Mouse (Mus musculus) left cerebral cortex, adult 8-10 months (tissue): ENCODE data around the gene Etfa. TPM values are rescaled to one million over a fixed set of nuclear protein-coding genes. Genes with fewer than 3 reads are reported as not detected.
A peak's percentile ranks its signal among the peaks of the same experiment; 100 is the strongest.

Experiments
- DNase-seq, 2 experiments: peaks; one replicate each; pipeline ENCODE4 v3.0.0; 2022; ENCODE audit warnings: low spot score in 2 of 2
- total RNA-seq, 4 experiments: library from RNA; stranded (reverse); gene quantifications; 2 replicates each; pipeline ENCODE4 v1.2.4; 2022

Etfa gene
- total RNA-seq, 4 experiments from 2014 or later: 40.7 to 41.7 (median 41.1) TPM

DNA sequence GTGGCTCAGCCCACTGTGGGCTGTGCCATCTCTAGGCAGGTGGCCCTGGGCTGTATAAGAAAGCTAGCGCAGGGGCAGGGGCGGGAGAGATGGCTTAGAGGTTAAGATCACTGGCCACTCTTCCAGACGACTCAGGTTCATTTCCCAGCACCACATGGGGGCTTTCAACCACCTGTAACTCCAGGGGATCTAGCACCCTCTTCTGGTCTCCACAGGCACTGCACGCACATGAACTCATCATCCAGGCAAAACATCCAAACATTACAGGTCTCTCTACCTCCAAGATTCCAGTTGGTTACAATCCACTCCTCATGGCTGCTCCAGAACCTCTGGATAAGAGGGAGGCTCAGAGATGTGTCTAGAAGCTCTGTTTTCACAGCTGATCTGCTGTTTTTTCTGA lies 13.7 kb upstream of the Etfa start:
- no peak for DNase-seq

DNA sequence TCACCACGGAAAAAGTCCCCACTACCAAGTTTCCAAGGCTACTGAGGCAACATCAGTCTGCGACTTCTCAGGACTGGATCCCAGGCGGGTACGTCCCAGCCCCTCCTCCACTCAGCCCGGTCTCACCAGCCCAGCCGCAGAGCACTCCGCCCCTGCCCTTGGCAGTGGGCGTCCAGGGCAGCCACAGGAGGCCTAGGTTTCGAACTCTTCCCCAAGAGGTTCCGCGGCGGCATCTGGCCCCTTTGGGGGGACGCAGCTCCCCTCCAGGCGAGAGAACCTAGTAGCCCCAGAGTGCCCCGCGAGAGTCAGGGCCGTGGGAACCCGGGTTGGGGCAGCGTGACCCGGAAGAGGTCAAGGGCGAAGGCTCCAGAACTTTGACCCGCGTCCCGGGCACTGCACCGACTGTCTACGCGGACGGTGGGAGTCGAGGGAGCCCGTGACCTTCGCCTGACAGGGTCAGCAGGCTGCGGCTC lies 486 bp downstream of the Etfa start:
- DNase-seq: peak; percentile 21 to 36

GRCm38 (mm10) chr9:55510651-55511235 lies 1.3 kb downstream of the Etfa start:
- no peak for DNase-seq

- no peak for DNase-seq
These were observed 2.3 kb downstream of the Etfa start for GRCm38 (mm10) chr9:55509731-55510130.

GRCm38 (mm10) chr9:55508701-55509100 lies 3.3 kb downstream of the Etfa start:
- no peak for DNase-seq

- DNase-seq: no peak
These were observed 4.1 kb downstream of the Etfa start for GRCm38 (mm10) chr9:55507922-55508321.

DNA sequence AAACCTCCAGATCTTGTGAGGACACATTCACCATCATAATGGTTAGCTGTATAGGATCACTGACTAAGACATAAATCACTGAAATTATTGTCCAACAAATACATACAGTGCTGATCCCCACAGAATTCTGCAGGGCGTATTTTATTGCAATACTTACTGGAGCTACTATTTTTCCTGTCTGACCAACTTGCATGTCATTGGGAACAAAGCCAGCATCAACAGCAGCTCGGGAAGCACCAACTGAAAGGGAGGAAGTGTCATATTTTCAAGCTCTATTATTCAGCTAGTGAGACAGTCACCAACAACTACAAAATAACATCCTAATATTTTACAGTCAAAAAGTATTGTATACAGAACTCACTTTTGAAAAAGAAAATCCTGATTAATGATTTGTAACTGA lies 29.9 kb downstream of the Etfa start:
- no peak for DNase-seq

- no peak for DNase-seq
These were observed 33.3 kb downstream of the Etfa start for GRCm38 (mm10) chr9:55478699-55479098.

DNA sequence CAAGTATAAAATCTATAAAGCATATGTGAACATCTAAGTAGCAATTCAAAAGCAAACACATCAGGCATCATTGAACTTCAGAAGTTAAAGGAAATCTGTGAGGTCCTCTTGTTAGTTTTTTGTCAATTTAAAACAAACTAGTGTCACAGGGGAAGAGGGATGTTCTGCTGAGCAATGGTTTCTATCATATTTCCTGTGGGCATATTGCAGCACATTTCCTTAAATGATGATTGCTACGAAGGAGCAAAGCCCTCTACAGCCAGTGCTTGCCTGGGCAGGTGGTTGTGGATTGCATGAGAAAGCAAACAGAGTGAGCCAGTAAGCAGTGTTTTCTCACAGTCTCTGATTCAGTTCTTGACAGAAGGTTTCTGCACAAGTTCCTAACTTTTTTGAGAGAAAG lies 36.0 kb downstream of the Etfa start:
- DNase-seq: no peak

GRCm38 (mm10) chr9:55468397-55468796 lies 43.6 kb downstream of the Etfa start:
- DNase-seq: no peak

- DNase-seq: no peak
These were observed 58.7 kb downstream of the Etfa start for GRCm38 (mm10) chr9:55453366-55453765.

GRCm38 (mm10) chr9:55452906-55453305 lies 59.1 kb downstream of the Etfa start:
- no peak for DNase-seq

GRCm38 (mm10) chr9:55451426-55451825 lies 60.6 kb downstream of the Etfa start:
- no peak for DNase-seq

GRCm38 (mm10) chr9:55450035-55450434 lies 62.0 kb downstream of the Etfa start:
- no peak for DNase-seq

DNA sequence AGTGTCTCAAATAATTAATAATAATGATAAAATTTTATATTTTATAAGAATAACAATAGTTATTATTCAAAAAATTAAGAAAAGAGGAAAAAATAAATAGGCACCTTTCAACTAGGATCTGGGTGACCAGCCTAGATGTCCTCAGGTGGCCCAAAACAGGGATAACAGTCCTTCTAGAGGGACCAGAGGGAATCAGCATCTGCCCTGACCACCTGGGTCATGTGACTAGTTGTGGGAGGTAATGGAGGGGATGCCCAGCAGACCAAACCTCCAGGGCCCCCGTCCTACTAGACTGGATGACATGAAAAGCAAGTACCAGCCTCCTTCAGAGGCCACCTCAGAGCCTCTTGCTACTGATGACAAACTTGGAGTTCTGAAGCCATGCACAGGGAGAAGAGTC lies 62.9 kb downstream of the Etfa start:
- DNase-seq: no peak

DNA sequence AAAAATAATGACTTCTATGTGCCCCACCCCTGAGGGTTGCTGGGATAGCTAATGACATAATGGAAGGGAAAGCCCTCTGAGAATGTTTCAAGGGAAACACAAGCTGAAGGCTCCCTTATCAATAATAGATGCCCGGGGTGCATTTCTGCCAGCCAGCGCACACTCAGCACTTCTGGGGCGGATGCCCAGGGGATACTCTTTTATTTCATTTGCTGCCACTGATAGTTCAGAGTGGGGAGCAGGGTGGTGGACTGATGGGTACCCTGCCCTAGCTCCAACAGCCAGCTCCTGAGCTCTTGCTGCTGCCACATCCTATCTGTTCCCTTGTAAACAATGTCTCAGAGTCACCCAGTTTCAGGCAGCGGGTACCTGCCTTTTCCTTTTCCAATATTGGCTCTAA lies 64.5 kb downstream of the Etfa start:
- no peak for DNase-seq

DNA sequence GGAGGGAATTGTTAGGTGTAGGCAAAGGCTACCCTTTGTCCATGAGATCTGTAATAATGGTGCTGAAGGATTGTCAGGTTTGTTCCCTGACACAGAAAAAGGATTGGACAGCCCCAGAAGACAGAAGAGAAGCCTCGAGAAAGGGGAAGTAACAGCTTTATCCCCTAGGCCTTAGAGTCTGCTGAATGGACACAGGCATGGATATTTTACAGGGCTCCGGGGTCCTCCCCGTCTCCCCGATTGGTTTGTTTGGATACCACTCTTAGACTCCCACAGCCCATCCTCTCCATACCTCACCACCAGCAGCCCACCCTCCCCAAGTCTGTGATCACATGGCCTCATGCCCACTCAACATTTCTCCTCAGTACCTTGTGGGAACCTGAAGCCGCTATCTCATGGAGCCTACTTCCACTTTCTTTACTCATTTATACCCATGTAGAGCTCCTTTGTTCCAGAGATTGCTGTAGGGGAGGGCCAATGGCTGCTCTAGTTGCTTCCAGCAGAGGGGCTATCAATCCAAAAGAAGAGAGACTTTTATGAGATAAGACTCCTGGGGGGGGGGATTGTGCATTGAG lies 72.8 kb downstream of the Etfa start:
- DNase-seq: no peak

- no peak for DNase-seq
These were observed 73.6 kb downstream of the Etfa start for GRCm38 (mm10) chr9:55438433-55438832.

DNA sequence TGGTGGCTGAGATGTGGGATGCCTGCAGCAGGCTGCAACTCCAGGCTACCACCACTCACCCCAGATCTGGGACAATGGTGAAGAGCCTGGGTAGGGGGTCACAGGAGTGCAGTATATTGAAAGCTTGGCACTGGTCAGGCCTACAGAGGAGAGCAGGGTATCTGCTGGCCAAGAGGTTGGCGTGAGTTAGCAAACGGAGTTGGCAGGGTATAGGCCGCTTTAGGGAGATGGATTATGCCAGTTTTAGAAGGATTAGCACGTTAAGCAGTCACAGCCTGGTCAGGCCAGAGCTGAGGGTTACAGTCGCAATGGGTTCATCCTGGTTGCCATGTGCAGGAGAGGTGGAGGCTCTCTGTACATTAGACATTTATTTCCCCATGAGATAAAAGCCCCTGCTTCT lies 78.2 kb downstream of the Etfa start:
- DNase-seq: no peak

- DNase-seq: no peak
These were observed 79.4 kb downstream of the Etfa start for GRCm38 (mm10) chr9:55432306-55433289.

GRCm38 (mm10) chr9:55430133-55430532 lies 81.9 kb downstream of the Etfa start:
- no peak for DNase-seq

- DNase-seq: peak; percentile 19 to 53
These were observed 82.6 kb downstream of the Etfa start for GRCm38 (mm10) chr9:55429242-55429975.
